Mouse (Mus musculus): ENCODE measurements around the gene 4930544D05Rik. TPM values are rescaled to one million over a fixed set of nuclear protein-coding genes. Genes with fewer than 3 reads are reported as not detected.
A peak's percentile ranks its signal among the peaks of the same experiment; 100 is the strongest.

Gene 4930544D05Rik
- polyA plus RNA-seq, 1 experiment from 2014 or later: not detected

GRCm38 (mm10) chr11:70650322-70651175 is 34.9 kb downstream of the 4930544D05Rik start:
- H3K4me2 ChIP-seq: 0 out of 2 replicates have a peak overlapping the region, but pooled peaks have one; percentile 15
- no peak overlapping the region for H3K9ac ChIP-seq (replicated peaks)
- H3K4me1 ChIP-seq (replicated peaks): peaks cover 58% of the 10 kb centered on the region
- H3K27me3 ChIP-seq: no peaks in the 10 kb centered on the region
- H3K4me3 ChIP-seq (replicated peaks): 0 out of 2 replicates have a peak overlapping the region, but pooled peaks have one; percentile 9
- no peaks in the 10 kb centered on the region for H3K9me3 ChIP-seq
- peaks cover 51% of the 10 kb centered on the region for H3K36me3 ChIP-seq
- ATAC-seq (ENCODE audit: insufficient number of reproducible peaks, insufficient read depth, low FRiP score, low TSS enrichment, low read depth): no peak
- WGBS: 80% methylated on average over 12 of the region's 12 CpGs
- peak overlapping the region; percentile 13 for H3K27ac ChIP-seq

DNA sequence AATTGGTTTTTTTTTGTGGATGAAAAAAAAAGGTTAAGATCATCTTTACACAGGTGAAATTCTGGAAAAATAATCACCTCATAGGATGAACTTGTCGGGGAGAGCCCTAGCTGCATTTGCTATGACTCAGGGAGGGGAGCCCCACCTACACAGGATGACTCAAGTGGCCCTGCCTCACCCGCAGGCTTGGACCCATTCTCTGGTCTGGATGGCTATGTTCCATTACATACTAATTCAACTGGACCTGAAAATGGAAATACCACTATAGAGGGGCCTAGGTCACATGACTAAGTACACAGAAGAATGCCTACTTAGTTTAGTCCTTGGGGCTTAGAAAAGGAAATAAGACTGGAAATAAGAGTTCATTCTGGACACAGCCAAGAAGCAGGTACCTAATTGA is 35.7 kb downstream of the 4930544D05Rik start:
- WGBS: 83% methylated on average over 2 of the region's 2 CpGs
- Histone ChIP-seq H3K4me2 (peak overlapping the region; percentile 15; the same call in 1 of the 2 replicates), H3K27me3 (no peaks in the 10 kb centered on the region), H3K36me3 (peaks cover 48% of the 10 kb centered on the region), H3K27ac (peak overlapping the region; percentile 13; the same call in 1 of the 2 replicates), H3K4me1 (replicated peaks) (peaks cover 59% of the 10 kb centered on the region), H3K9me3 (no peaks in the 10 kb centered on the region), H3K9ac (replicated peaks) (no peak overlapping the region), H3K4me3 (replicated peaks) (peak overlapping the region; percentile 9; the same call in 1 of the 2 replicates)
- ATAC-seq (ENCODE audit: insufficient number of reproducible peaks, insufficient read depth, low FRiP score, low TSS enrichment, low read depth): no peak

DNA sequence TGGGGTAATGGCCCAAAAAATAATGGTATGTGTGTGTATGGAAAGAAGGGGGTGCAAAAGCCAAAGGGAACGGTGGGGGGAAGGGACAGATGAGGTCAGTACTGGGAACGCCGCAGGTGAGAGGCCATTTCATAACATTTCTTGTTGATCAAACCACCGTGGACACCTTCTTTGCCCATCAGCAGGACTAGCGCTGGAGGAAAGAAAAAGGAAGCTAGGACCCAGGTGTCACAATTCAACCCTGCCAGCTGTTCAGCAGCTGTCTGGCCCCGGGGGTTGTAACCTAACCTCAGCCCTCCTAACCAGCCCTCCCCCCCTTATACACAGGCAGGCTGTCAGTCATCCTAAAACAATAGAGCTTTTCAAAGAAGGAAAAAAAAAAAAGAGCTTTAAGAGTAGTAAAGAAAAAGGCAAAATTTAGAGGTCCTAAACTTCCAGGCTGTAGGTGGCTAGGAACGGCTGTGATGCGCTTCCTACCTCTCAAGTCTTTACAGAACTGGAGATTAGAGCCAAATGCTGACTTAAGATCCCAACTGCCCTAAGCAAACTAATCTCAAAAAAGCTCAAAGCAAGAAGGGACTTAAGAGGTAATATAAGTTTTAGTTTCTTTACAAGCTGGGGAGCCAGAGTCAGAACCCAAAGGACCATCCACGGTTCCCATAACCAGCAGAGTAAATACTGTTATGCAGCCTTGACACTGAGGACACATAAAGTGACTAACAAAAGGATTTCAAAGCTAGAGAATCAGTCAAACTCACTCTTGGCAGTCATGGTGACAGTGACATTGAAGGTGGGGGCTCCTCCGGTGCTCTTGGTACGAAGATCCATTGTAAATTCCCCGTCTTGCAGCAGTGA is 36.6 kb downstream of the 4930544D05Rik start:
- Histone ChIP-seq H3K4me2 (peak overlapping the region; percentile 97), H3K36me3 (peaks cover 48% of the 10 kb centered on the region), H3K27me3 (no peaks in the 10 kb centered on the region), H3K27ac (peak overlapping the region; percentile 98), H3K9ac (replicated peaks) (peak overlapping the region; percentile 97), H3K4me1 (replicated peaks) (peaks cover 67% of the 10 kb centered on the region), H3K4me3 (replicated peaks) (peak overlapping the region; percentile 97), H3K9me3 (no peaks in the 10 kb centered on the region)
- 57% methylated on average over 12 of the region's 12 CpGs for WGBS
- ATAC-seq (ENCODE audit: insufficient number of reproducible peaks, insufficient read depth, low FRiP score, low TSS enrichment, low read depth): no peak

- H3K9ac ChIP-seq (replicated peaks): peak overlapping the region; percentile 97
- peak overlapping the region; percentile 98 for H3K27ac ChIP-seq
- peaks cover 72% of the 10 kb centered on the region for H3K4me1 ChIP-seq (replicated peaks)
- H3K36me3 ChIP-seq: peaks cover 48% of the 10 kb centered on the region
- H3K9me3 ChIP-seq: no peaks in the 10 kb centered on the region
- H3K27me3 ChIP-seq: no peaks in the 10 kb centered on the region
- WGBS: 45% methylated on average over 6 of the region's 6 CpGs
- no peak for ATAC-seq (ENCODE audit: insufficient number of reproducible peaks, insufficient read depth, low FRiP score, low TSS enrichment, low read depth)
- peak overlapping the region; percentile 97 for H3K4me2 ChIP-seq
- peak overlapping the region; percentile 97 for H3K4me3 ChIP-seq (replicated peaks)
Observed at GRCm38 (mm10) chr11:70652884-70653344, 37.3 kb downstream of the 4930544D05Rik start.

DNA sequence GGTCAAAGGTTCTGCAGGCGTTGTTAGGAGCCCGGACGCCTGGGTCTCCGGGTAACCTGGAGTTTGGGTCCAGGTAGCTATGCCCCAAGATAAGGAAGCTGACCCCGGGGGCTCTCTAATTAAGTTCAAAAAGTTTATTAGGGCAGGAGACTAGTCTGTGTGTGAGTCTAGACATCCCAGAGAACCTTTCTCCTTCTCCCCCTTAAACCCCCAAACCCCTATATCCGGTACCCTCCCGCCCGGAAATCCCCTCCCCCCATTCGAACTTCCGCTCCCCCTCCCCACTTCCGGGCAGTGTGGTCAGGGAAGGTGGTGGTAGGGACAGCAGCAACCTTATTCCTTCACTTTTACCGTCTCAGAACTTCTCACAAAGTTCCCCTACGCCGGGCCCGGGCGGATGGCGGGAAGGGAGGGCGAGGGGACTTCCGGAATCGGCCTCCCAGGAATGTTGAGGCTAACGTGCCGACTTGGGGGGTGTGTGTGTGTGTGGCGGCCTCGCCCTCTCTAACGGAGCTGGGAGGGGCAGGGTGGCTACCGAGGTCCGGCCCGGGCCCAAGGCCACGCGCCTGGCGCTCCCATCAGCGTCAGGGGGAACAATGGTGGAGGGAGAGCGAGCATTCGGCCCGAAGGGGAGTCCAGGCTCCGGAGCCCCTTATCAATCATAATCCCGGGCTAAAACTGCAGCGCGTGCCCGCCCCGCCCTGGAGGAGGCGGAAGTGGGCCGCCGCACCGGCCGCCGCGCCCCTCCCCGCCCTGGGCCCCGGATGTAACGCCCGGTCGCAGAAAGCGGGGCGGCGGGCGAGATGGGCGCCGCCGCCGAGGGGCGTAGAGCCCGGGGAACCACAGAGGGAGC is 37.9 kb downstream of the 4930544D05Rik start:
- WGBS: 0% methylated on average over 61 of the region's 63 CpGs
- Histone ChIP-seq H3K27ac (peak overlapping the region; percentile 98), H3K36me3 (peaks cover 45% of the 10 kb centered on the region), H3K27me3 (no peaks in the 10 kb centered on the region), H3K4me2 (peak overlapping the region; percentile 97), H3K9ac (replicated peaks) (peak overlapping the region; percentile 97), H3K4me1 (replicated peaks) (peaks cover 72% of the 10 kb centered on the region), H3K4me3 (replicated peaks) (peak overlapping the region; percentile 97), H3K9me3 (no peaks in the 10 kb centered on the region)
- ATAC-seq (ENCODE audit: insufficient number of reproducible peaks, insufficient read depth, low FRiP score, low TSS enrichment, low read depth): peak; percentile 21; the same call in 1 of the 2 replicates

- Histone ChIP-seq H3K27ac (peak within 1 kb of the TSS; percentile 98), H3K4me2 (peak within 1 kb of the TSS; percentile 97), H3K4me1 (replicated peaks) (peaks cover 68% of the 10 kb centered on the region), H3K36me3 (peaks cover 39% of the 10 kb centered on the region), H3K9ac (replicated peaks) (peak within 1 kb of the TSS; percentile 97), H3K4me3 (replicated peaks) (peak within 1 kb of the TSS; percentile 97), H3K27me3 (no peaks in the 10 kb centered on the region), H3K9me3 (no peaks in the 10 kb centered on the region)
- ATAC-seq (ENCODE audit: insufficient number of reproducible peaks, insufficient read depth, low FRiP score, low TSS enrichment, low read depth): peak; percentile 12; the same call in 1 of the 2 replicates
- WGBS: under 1% methylated on average over 54 of the region's 61 CpGs
Observed at GRCm38 (mm10) chr11:70654198-70654922, 38.7 kb downstream of the 4930544D05Rik start, which contains the start of gene Pfn1. Gene Pfn1, minus strand, starts transcription at chr11:70654644.

DNA sequence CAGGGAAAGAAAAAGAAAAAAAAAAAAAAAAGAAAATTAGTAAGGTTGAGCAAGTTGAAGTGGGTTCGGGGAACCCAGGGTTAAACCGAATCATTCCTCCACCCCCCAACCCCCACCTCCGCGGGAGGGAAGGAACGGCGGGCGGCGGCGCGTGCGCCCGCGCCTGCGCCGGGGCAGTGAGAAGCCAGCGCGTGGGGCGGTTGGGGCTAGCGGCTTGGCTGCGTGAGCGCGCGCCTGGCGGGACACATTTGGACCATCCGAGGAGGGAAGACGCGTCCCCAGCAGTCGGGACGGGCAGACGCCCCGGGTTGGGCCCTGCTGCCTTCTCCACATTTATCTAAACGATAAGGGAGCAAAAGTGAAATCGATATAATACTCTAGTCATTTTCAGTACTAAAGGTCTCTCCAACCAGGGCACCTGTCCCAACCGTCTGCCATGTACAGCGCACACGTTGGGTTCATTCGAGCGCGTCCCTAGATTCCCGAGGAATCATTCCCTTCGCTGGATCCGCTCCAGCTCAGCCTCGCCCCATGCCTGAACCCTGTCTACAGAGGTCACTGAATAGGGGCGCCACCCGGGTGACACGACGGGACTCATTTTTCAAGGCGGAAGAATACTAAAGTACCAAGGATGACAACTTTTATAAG is 39.4 kb downstream of the 4930544D05Rik start:
- Histone ChIP-seq H3K4me2 (peak overlapping the region; percentile 97), H3K36me3 (peaks cover 38% of the 10 kb centered on the region), H3K9me3 (no peaks in the 10 kb centered on the region), H3K4me1 (replicated peaks) (peaks cover 63% of the 10 kb centered on the region), H3K27ac (peak overlapping the region; percentile 98), H3K4me3 (replicated peaks) (peak overlapping the region; percentile 97), H3K9ac (replicated peaks) (peak overlapping the region; percentile 97), H3K27me3 (no peaks in the 10 kb centered on the region)
- under 1% methylated on average over 47 of the region's 48 CpGs for WGBS
- 0 out of 2 replicates have a peak, but pooled peaks have one; percentile 22 for ATAC-seq (ENCODE audit: insufficient number of reproducible peaks, insufficient read depth, low FRiP score, low TSS enrichment, low read depth)

DNA sequence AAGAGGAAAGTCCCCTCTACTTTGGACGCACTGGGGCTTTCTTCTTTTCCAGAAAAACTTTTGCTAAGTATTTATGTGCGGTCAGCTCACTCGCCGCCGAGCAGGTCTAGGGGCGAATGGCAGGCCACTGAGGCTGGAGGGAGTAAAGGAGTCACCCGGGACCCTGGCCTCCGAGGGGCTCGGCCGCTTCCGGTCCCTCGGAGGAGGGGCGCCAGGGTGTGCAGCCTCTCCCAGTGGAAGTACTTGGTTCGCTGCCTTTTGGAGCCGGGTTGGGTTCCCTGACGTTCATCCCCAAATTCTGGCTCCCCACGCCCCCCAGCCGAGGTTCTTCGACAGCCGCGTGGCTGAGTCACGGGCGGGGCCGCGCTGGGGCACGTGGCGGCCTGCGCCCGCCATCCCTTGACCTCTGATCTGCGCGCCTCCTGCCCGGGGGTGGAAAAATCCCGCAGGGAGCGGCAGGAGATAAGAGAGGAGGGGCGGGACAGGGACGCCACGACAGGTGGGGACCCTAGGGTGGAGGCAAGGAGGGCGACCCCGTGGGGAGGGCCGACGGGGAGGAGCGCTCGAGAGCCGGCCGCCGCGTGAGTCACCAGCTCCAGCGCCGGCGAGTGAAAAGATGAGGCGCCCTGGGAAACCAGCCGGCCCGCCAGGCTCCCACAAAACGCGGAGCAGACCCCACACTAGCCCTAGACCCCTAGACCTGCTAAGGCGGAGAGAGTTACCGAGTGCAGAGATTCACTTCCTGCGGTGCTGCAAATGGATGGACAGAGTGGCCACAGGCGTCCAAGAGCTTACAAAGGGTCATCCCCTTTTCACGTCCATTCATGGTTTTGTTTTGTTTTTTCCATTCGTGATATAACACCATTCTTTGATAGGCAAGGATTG is 40.2 kb downstream of the 4930544D05Rik start:
- WGBS: under 1% methylated on average over 61 of the region's 61 CpGs
- H3K36me3 ChIP-seq: peaks cover 39% of the 10 kb centered on the region
- H3K27me3 ChIP-seq: no peaks in the 10 kb centered on the region
- no peaks in the 10 kb centered on the region for H3K9me3 ChIP-seq
- peak overlapping the region; percentile 98 for H3K27ac ChIP-seq
- peak overlapping the region; percentile 97 for H3K4me3 ChIP-seq (replicated peaks)
- H3K4me1 ChIP-seq (replicated peaks): peaks cover 57% of the 10 kb centered on the region
- H3K4me2 ChIP-seq: peak overlapping the region; percentile 97
- peak overlapping the region; percentile 97 for H3K9ac ChIP-seq (replicated peaks)
- no peak for ATAC-seq (ENCODE audit: insufficient number of reproducible peaks, insufficient read depth, low FRiP score, low TSS enrichment, low read depth)

- H3K4me1 ChIP-seq (replicated peaks): peaks cover 50% of the 10 kb centered on the region
- no peaks in the 10 kb centered on the region for H3K9me3 ChIP-seq
- ATAC-seq (ENCODE audit: insufficient number of reproducible peaks, insufficient read depth, low FRiP score, low TSS enrichment, low read depth): peak; percentile 56
Observed at GRCm38 (mm10) chr11:70656456-70656927, 40.8 kb downstream of the 4930544D05Rik start.

More at GRCm38 (mm10) chr11:70656456-70656927, 40.8 kb downstream of the 4930544D05Rik start:
- Histone ChIP-seq H3K27ac (peak overlapping the region; percentile 98), H3K27me3 (no peaks in the 10 kb centered on the region), H3K4me2 (peak overlapping the region; percentile 97), H3K36me3 (peaks cover 39% of the 10 kb centered on the region), H3K4me3 (replicated peaks) (peak overlapping the region; percentile 97), H3K9ac (replicated peaks) (peak overlapping the region; percentile 97)
- 2% methylated on average over 16 of the region's 16 CpGs for WGBS

Data from limb, embryonic 12.5 days (tissue).